Mouse (Mus musculus) thymus, adult 2 months (tissue): ENCODE data around the gene Rbfox2. TPM values are rescaled to one million over a fixed set of nuclear protein-coding genes. Genes with fewer than 3 reads are reported as not detected.

Experiments
- DNase-seq: peaks from one replicate; pipeline ENCODE4 v3.0.0; 2021
- H3K27ac ChIP-seq: fragments of 200-500 bp; 2 replicates; pipeline ENCODE4 v1.5.1; 2012; ENCODE audit warnings: low read length, control low read depth; ENCODE audit not compliant: control insufficient read depth, insufficient read depth
- H3K27me3 ChIP-seq: fragments of 200-500 bp; 2 replicates; pipeline ENCODE4 v1.6.1; 2012; ENCODE audit warnings: mild to moderate bottlenecking, low read length, moderate library complexity, mixed read lengths; ENCODE audit not compliant: control insufficient read depth, insufficient read depth
- H3K36me3 ChIP-seq: fragments of 200-500 bp; 2 replicates; pipeline ENCODE4 v1.6.1; 2012; ENCODE audit warnings: mild to moderate bottlenecking, low read length, moderate library complexity; ENCODE audit not compliant: control insufficient read depth, insufficient read depth
- H3K4me1 ChIP-seq: fragments of 200-500 bp; replicated peaks from 2 replicates; pipeline ENCODE4 v1.6.1; 2012; ENCODE audit warnings: low read length; ENCODE audit not compliant: control insufficient read depth, insufficient read depth
- H3K4me3 ChIP-seq: fragments of 200-500 bp; 2 replicates; pipeline ENCODE4 v1.5.1; 2012; ENCODE audit warnings: mild to moderate bottlenecking, low read length, control low read depth, moderate library complexity; ENCODE audit not compliant: control insufficient read depth, insufficient read depth
- CTCF ChIP-seq: fragments of 200-500 bp; IDR thresholded peaks from 2 replicates; pipeline ENCODE4 v1.5.1; 2012; ENCODE audit warnings: mild to moderate bottlenecking, control low read depth, low read length, moderate library complexity, borderline replicate concordance; ENCODE audit not compliant: control insufficient read depth, poor library complexity, insufficient read depth; ENCODE audit errors: extremely low read depth
- POLR2A ChIP-seq: fragments of 200-500 bp; IDR thresholded peaks from 2 replicates; pipeline ENCODE4 v1.6.1; 2012; ENCODE audit warnings: mild to moderate bottlenecking, low read length, control low read depth, moderate library complexity; ENCODE audit not compliant: control insufficient read depth, poor library complexity, insufficient read depth; ENCODE audit errors: extremely low read depth
- WGBS: fragments of 180-500 bp; shearing (Covaris S2); methylation state at CpG from one replicate; pipeline ENCODE4 v1.1.7; 2018; 5-methylcytosine and 5-hydroxymethylcytosine counted together
- polyA plus RNA-seq: library from polyadenylated mRNA; depleted of rRNA; stranded (reverse); fragments of >200 nt; gene quantifications from 2 replicates; pipeline ENCODE4 v1.2.3, GENCODE M21; 2012

Gene Rbfox2
- polyA plus RNA-seq, 1 experiment: 20.5 TPM

- no peak overlapping the region for H3K27ac ChIP-seq
- no peak for TF ChIP-seq POLR2A
- no peak for TF ChIP-seq CTCF
These were observed 184.0 kb downstream of the Rbfox2 start for GRCm38 (mm10) chr15:77122824-77123223.

GRCm38 (mm10) chr15:77122208-77122607, 184.6 kb downstream of the Rbfox2 start:
- H3K27me3 ChIP-seq: no peaks in the 10 kb centered on the region
- no peak for TF ChIP-seq CTCF
- TF ChIP-seq POLR2A: no peak
- H3K4me3 ChIP-seq: no peak overlapping the region
- H3K36me3 ChIP-seq: no peaks in the 10 kb centered on the region
- H3K4me1 ChIP-seq: no peaks in the 10 kb centered on the region
- WGBS: 92% methylated on average over 6 of the region's 6 CpGs
- no peak overlapping the region for H3K27ac ChIP-seq
- no peak for DNase-seq

More at GRCm38 (mm10) chr15:77122824-77123223, 184.0 kb downstream of the Rbfox2 start:
- Histone ChIP-seq H3K36me3 (no peaks in the 10 kb centered on the region), H3K4me1 (no peaks in the 10 kb centered on the region), H3K4me3 (no peak overlapping the region), H3K27me3 (no peaks in the 10 kb centered on the region)
- WGBS: 92% methylated on average over 2 of the region's 2 CpGs
- no peak for DNase-seq

GRCm38 (mm10) chr15:77119666-77120065, 187.1 kb downstream of the Rbfox2 start:
- Histone ChIP-seq H3K4me3 (no peak overlapping the region), H3K27ac (no peak overlapping the region), H3K4me1 (no peaks in the 10 kb centered on the region), H3K36me3 (no peaks in the 10 kb centered on the region), H3K27me3 (no peaks in the 10 kb centered on the region)
- DNase-seq: no peak
- TF ChIP-seq POLR2A (no peak), CTCF (no peak)
- 96% methylated on average over 7 of the region's 7 CpGs for WGBS

GRCm38 (mm10) chr15:77117209-77117608, 189.6 kb downstream of the Rbfox2 start:
- H3K36me3 ChIP-seq: no peaks in the 10 kb centered on the region
- no peak overlapping the region for H3K27ac ChIP-seq
- no peaks in the 10 kb centered on the region for H3K27me3 ChIP-seq
- H3K4me3 ChIP-seq: no peak overlapping the region
- DNase-seq: no peak
- H3K4me1 ChIP-seq: no peaks in the 10 kb centered on the region
- WGBS: 77% methylated on average over 3 of the region's 3 CpGs
- TF ChIP-seq POLR2A: no peak
- no peak for TF ChIP-seq CTCF

GRCm38 (mm10) chr15:77116139-77116722, 190.6 kb downstream of the Rbfox2 start:
- no peak overlapping the region for H3K4me3 ChIP-seq
- WGBS: 95% methylated on average over 9 of the region's 9 CpGs

GRCm38 (mm10) chr15:77115456-77115855, 191.3 kb downstream of the Rbfox2 start:
- Histone ChIP-seq H3K27me3 (no peaks in the 10 kb centered on the region), H3K27ac (no peak overlapping the region), H3K4me1 (no peaks in the 10 kb centered on the region), H3K4me3 (no peak overlapping the region), H3K36me3 (no peaks in the 10 kb centered on the region)
- no peak for TF ChIP-seq POLR2A
- TF ChIP-seq CTCF: no peak
- no peak for DNase-seq
- WGBS: 93% methylated on average over 4 of the region's 4 CpGs

More at GRCm38 (mm10) chr15:77116139-77116722, 190.6 kb downstream of the Rbfox2 start:
- DNase-seq: no peak
- Histone ChIP-seq H3K4me1 (no peaks in the 10 kb centered on the region), H3K27ac (no peak overlapping the region), H3K27me3 (no peaks in the 10 kb centered on the region), H3K36me3 (no peaks in the 10 kb centered on the region)
- TF ChIP-seq CTCF (no peak), POLR2A (no peak)

GRCm38 (mm10) chr15:77113591-77113990, 193.2 kb downstream of the Rbfox2 start:
- Histone ChIP-seq H3K4me3 (no peak overlapping the region), H3K27me3 (no peaks in the 10 kb centered on the region)

More at GRCm38 (mm10) chr15:77113591-77113990, 193.2 kb downstream of the Rbfox2 start:
- H3K4me1 ChIP-seq: no peaks in the 10 kb centered on the region
- no peaks in the 10 kb centered on the region for H3K36me3 ChIP-seq
- WGBS: 93% methylated on average over 9 of the region's 9 CpGs
- no peak for DNase-seq
- TF ChIP-seq POLR2A (no peak), CTCF (no peak)
- H3K27ac ChIP-seq: no peak overlapping the region
